Mouse (Mus musculus) brown adipose tissue, adult 24 weeks (tissue): Measurements from ENCODE around the gene Zfp467. TPM values are rescaled to one million over a fixed set of nuclear protein-coding genes. Genes with fewer than 3 reads are reported as not detected.

Experiments used
- H3K27ac ChIP-seq: fragments of 200-500 bp; replicated peaks from 2 replicates; pipeline ENCODE4 v1.5.1; 2012; ENCODE audit warnings: low read depth, mild to moderate bottlenecking, low read length
- H3K4me1 ChIP-seq: fragments of 200-500 bp; 2 replicates; pipeline ENCODE4 v1.6.1; 2012; ENCODE audit warnings: low read length, mixed read lengths; ENCODE audit not compliant: control insufficient read depth, insufficient read depth, insufficient read length
- H3K4me3 ChIP-seq: fragments of 200-500 bp; 2 replicates; pipeline ENCODE4 v1.5.1; 2012; ENCODE audit warnings: low read depth, mild to moderate bottlenecking, low read length, moderate library complexity; ENCODE audit not compliant: insufficient read depth
- polyA plus RNA-seq: library from polyadenylated mRNA; stranded (reverse); fragments of >200 nt; gene quantifications from 2 replicates; pipeline ENCODE4 v1.2.4, GENCODE M21; 2012; ENCODE audit not compliant: missing spikeins, insufficient read depth, insufficient read length

Gene Zfp467
- 41.3 and 44.0 TPM in 2 replicates for polyA plus RNA-seq

DNA sequence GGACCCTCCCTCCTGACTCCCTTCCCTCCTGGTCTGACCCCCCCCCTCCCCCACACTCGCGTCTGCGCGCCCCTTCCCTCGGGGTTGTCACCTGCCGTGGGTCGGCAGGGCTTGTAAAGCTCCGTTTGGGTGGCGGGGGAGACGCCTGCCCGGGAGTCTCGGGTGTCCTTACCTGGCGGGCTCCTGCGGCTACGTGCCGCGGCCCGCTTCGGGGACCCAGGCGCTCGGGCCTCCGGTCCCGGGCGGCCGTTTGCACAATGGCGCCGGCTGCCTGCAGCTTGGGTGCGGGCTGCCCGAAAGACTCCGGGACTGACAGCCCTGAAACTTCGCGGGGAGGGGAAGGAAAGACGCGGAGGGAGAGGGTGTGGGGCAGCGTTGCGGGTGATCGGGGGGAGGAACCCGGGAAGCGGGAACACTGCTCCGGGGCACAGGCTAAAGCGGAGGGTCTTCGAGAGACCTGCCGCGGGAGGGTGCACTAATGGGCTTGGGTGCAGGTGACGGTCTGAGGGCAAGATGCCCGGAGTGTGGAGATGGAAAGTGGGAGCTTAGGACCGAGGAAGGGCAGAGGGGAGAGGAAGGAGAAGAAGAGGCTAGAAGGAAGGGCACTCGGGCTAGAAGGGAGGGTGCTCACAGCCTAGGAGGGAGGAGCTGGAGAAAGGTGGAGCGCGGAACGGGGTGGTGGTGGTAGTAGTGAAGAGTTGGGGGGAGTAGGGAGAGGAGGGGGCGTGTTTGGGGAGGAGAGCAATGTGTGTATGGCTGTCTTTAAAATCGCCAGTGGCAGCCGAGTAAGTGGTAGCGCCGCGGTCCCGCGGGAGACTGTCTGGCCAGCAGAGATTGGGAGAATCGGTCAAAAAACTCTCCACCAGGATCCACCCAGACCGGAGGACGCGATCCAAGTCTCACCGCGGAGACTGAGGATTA, at the start of gene Zfp467:
TSS of gene Zfp467 (minus strand) at position 645 of the 921 bp plus-strand sequence.
- H3K4me3 ChIP-seq = peak within 1 kb of the TSS; percentile 82
- peak within 1 kb of the TSS; percentile 97 for H3K27ac ChIP-seq
- peaks cover 9% of the 10 kb centered on the region for H3K4me1 ChIP-seq

DNA sequence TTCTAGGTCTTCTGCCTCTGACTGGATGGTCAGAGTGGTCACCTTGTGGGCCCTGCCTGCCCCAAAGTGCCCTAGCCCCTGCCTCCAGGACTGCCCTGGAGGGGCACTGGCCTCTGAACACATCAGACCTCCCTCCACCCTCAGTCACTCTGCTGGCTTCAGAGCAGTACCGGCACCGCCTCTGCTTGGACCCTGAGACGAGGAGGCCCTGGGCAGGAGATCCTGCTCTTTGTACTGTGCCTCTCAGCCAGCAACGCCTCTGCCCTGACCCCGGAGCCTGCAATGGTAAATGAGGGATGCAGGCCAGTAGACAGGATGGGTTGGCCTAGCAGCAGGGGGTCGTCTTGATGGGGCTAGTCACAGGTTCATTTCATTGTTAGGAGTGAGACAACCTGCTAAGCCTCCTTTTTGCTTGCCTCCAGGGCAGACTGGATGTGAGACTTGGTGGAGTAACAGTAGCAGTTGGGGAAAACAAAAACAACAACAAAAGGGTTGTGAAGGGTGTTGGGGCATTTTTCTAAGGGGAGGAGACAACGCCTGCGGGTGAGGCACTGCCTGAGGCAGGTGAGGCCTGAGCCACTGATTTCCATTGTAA, 47.6 kb upstream of the Zfp467 start:
- no peak overlapping the region for H3K4me3 ChIP-seq

DNA sequence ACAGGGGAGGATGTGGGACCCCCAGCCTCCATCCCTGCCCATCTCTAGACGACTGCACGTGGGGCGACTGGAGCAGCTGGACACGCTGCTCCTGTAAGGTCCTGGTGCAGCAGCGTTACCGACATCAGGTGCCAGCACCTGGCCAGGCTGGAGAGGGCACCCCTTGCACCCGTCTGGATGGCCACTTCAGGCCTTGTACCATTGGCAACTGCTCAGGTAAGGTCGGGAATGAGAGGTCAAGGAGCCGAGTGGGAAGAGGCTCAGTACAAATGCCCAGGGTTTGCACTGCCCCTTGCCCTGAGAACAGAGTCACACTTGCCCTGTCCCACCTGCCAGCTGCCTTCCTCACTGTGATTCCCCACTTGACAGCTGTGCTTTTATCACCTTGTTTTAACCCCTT, 45.7 kb upstream of the Zfp467 start:
- no peaks in the 10 kb centered on the region; the same call in 1 of the 2 replicates for H3K4me1 ChIP-seq
- no peak overlapping the region for H3K4me3 ChIP-seq
- H3K27ac ChIP-seq = no peak overlapping the region

More for the DNA sequence above, 47.6 kb upstream of the Zfp467 start:
- Histone ChIP-seq H3K27ac (no peak overlapping the region), H3K4me1 (no peaks in the 10 kb centered on the region; the same call in 1 of the 2 replicates)

DNA sequence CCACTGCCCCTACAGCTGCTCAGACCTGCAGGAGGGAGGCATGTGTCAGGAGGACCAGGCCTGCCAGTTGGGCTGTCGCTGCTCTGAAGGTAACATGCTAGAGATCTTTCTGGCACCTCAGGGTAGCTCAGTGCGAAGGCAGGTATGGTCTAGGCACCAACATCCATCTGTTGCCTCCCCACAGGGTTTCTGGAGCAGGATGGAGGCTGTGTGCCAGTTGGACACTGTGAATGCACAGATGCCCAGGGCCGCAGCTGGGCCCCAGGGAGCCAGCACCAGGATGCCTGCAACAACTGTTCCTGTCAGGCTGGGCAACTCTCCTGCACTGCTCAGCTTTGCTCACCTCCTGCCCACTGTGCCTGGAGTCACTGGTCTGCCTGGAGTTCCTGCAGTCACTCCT, 44.1 kb upstream of the Zfp467 start:
- no peak overlapping the region for H3K27ac ChIP-seq
- no peak overlapping the region for H3K4me3 ChIP-seq
- no peaks in the 10 kb centered on the region; the same call in 1 of the 2 replicates for H3K4me1 ChIP-seq

DNA sequence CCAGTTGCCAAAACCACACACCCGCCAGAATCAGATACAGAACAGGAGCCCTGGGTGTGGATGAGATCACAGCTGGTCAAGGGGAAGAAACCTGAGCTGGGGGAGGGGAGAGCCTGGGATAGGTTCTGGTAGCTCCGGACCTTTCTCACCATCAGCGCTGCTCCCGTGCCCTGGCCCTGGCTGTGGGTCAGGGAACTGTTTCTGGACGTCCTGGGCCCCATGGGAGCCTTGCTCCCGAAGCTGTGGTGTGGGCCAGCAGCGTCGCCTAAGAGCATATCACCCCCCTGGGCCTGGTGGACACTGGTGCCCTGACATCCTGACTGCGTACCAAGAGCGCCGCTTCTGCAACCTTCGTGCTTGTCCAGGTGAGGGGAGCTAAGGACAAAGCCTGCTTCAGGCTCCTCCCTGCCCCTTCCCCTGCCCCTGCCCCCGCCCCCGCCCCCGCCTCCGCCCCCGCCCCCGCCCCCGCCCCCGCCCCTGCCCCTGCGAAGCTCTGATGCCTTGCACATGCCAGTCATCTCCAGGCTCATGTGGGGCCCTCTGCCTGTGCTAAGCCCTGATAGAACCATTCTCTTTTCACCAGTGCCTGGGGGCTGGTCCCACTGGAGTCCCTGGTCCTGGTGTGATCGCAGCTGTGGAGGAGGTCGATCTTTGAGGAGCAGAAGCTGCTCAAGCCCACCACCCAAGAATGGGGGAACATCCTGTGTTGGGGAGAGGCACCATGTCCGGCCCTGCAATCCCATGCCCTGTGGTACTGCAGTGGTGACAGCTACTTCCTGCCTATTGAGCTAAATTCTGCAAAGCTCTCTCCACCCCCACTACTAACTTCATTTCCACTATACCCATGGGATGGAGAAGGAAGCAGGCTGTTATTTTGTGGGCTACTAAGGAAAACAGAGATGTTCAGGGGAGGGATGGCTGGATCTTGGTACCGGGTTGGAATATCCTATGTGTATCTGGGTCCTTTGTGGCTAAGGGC, 42.4 kb upstream of the Zfp467 start:
- Histone ChIP-seq H3K27ac (peak overlapping the region; percentile 63), H3K4me3 (peak overlapping the region; percentile 25; the same call in 1 of the 2 replicates), H3K4me1 (no peaks in the 10 kb centered on the region; the same call in 1 of the 2 replicates)

DNA sequence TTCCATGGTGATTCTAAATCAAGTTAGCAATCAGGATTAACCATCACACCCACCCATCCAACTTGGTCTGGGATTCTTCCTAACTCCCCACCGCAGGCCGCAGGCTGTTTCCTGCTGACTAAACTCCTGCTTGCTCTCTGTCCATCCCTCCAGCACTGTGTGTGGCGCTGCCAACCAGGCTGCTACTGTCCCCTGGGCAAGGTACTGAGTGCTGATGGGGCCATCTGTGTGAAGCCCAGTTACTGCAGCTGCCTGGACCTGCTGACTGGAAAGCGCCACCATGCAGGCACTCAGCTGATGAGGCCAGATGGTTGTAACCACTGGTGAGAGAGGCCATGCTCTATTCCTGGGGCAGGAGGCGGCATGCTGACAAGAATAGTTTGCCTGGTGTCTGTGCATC, 36.9 kb upstream of the Zfp467 start:
- Histone ChIP-seq H3K4me1 (no peaks in the 10 kb centered on the region), H3K27ac (no peak overlapping the region), H3K4me3 (no peak overlapping the region)

DNA sequence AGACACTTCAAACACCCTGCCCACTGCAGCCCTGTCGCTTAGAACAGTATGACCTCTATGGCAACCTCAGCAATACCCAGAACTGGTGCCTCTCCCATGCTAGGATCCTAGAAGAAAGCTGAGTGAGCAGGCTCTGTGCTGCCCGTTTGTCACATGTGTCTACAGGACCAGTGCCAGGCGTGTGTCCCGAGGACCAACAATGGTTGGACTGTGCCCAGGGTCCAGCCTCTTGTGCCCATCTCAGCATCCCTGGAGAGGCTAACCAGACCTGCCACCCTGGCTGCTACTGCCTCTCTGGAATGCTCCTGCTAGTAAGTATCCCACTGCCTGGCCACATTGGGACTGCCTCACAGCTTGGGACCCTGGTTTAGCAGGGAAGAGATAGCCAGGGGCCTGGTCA, 32.8 kb upstream of the Zfp467 start:
- Histone ChIP-seq H3K4me1 (no peaks in the 10 kb centered on the region), H3K4me3 (no peak overlapping the region), H3K27ac (no peak overlapping the region)

DNA sequence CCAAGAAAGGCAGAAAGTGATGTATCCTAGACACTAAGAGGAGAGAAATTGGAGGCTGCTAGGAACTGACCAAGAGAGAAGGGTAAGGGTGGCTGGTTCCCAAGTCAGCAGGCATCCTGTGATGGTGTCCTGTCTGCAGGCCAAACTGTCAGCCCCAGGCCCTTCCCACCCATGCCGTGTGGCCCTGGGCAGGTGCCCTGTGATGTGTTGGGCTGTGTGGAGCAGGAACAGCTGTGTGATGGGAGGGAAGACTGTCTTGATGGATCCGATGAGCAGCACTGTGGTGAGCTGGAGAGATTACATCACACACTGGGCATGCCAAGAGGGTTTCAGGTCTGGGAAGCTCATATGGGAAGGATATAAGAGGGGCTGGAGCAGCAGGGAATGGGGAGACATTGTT, 25.1 kb upstream of the Zfp467 start:
- H3K27ac ChIP-seq = no peak overlapping the region
- no peaks in the 10 kb centered on the region for H3K4me1 ChIP-seq
- no peak overlapping the region for H3K4me3 ChIP-seq

DNA sequence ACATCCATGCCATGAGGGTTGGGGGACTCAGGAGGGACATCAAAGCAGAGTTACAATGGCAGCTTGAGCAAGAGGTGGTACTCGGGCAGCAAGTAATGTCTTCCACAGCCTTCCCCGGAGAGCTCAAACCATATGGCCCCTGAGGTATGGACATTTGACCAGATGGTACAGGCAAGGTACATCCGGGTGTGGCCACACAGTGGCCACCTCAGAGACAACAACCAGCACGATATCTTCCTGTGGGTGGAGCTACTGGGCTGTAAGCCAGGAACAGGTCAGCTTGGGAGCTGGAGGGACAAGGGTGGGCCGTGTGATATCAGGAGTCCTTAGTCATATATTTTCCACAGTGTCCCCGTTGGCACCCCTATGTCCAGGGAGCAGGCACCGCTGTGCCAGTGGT, 21.9 kb upstream of the Zfp467 start:
- Histone ChIP-seq H3K27ac (no peak overlapping the region), H3K4me1 (no peaks in the 10 kb centered on the region), H3K4me3 (no peak overlapping the region)

DNA sequence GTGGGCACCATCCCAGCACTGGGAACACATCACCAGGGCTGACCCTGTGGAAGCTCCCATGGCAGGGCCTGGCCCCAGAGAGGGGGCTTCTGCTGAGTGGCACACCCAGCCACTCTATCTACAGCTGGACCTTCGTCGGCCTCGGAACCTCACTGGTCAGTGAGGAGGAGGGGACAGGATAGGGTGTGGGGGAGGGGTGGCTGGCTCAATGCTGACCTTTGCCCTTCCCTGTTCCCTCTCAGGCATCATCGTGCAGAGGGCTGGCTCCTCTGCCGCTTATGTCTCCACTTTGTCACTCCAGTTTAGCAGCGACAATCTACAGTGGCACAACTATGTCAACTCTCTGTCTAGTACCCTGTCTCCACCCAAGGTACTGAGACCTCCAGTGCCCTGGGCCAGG, 21.1 kb upstream of the Zfp467 start:
- Histone ChIP-seq H3K4me3 (no peak overlapping the region), H3K4me1 (no peaks in the 10 kb centered on the region), H3K27ac (no peak overlapping the region)

DNA sequence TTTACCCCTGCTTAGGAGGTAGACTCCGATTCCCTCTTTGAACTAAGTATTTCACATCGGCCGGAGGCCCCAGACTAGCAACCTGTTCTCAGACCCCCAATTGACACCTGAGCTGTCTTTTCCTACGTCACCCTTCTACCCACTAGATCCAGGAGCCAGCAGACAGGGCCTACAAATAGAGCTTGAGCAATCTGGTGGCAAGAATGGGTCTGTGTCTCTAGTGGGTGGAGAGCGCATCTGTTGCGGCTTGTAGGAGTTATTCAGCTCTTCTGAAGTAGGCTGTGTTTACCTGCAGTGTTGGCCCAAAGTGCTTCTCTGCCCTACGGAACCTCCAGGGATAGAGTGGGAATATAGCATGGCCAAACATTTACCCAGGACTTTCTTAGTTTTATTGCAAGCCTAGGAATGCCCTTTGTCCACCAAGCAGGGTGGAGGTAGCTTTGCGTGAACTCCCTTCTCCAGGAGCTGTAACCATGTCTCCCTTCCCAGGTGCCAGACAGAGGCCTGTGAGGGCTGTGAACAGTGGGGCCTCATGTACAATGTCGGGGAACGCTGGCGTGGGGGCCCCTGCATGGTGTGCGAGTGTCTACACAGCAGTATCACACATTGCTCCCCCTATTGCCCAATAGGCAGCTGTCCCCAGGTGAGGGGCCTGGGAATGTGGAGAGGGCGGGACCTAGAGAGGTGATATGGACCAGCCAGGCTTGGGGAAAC, 19.5 kb upstream of the Zfp467 start:
- no peak overlapping the region for H3K4me3 ChIP-seq
- no peaks in the 10 kb centered on the region for H3K4me1 ChIP-seq
- no peak overlapping the region for H3K27ac ChIP-seq

DNA sequence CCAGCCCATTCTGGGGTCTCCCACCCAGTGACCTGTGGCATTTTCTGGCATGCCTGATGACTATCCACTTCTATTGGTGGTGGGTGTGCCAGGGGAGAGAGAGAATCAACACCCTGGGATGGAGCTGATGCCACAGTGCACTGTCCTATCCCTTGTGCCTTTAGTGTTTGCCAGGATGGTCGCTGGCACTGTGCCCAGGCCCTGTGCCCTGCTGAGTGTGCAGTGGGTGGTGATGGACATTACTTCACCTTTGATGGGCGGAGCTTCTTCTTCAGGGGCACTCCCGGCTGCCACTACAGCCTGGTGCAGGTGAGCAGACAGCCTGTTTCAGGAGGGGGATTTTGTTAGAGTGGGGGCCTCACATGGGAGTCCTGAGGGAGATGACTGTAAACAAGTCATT, 7.1 kb upstream of the Zfp467 start:
- Histone ChIP-seq H3K4me1 (peaks cover 5% of the 10 kb centered on the region; the same call in 1 of the 2 replicates), H3K27ac (no peak overlapping the region), H3K4me3 (no peak overlapping the region)

DNA sequence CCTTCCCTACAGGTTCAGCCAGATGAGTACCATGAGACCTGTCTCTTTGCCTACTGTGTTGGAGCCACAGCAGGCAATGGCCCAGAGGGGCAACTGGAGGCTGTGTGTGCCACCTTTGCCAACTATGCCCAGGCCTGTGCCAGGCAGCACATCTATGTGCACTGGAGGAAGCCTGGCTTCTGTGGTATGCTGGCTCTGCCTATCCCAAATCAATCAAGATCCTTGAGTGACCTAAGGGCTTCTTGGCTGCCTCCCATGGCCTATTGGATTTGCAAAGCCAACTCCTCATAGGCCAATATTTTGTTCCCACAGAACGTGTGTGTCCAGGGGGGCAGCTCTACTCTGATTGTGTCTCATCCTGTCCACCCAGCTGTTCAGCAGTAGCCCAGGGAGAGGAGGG, 6.5 kb upstream of the Zfp467 start:
- Histone ChIP-seq H3K4me1 (peaks cover 5% of the 10 kb centered on the region; the same call in 1 of the 2 replicates), H3K4me3 (no peak overlapping the region), H3K27ac (no peak overlapping the region)

DNA sequence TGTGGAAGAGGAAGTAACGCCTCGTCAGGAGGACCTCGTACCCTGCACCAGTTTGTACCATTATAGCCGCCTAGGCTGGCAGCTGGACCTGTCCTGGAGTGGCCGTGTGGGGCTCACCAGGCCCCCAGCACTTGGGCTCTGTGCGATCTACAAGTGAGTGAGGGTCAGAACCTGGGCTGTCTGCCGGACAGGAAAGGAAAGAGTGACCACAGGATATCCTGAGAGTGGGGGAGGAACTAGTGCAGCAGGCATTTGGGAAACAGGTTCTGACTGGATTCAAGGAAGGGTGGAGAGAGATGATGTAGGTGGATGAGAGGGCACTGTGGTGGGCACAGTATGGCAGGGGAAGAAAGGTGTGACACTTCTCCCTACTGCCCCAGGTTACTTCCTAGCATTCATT, 2.9 kb upstream of the Zfp467 start:
- Histone ChIP-seq H3K27ac (no peak overlapping the region), H3K4me1 (peaks cover 9% of the 10 kb centered on the region), H3K4me3 (no peak overlapping the region)
